Mouse (Mus musculus) heart, postnatal 0 days (tissue): ENCODE data around the gene Dapp1. TPM values are rescaled to one million over a fixed set of nuclear protein-coding genes. Genes with fewer than 3 reads are reported as not detected.
A peak's percentile ranks its signal among the peaks of the same experiment; 100 is the strongest.

Experiments
- ATAC-seq: fragments of 200-750 bp; cut with Nextera tagmentation; 2 replicates; pipeline ENCODE4 v1.8.0; 2017; ENCODE audit warnings: low read depth, moderate number of reproducible peaks, moderate library complexity; ENCODE audit not compliant: insufficient read depth
- DNase-seq: peaks from one replicate; pipeline ENCODE4 v3.0.0-alpha.2; 2016; ENCODE audit warnings: low spot score
- H3K27ac ChIP-seq: fragments of 300-500 bp; sonication (generic); 2 replicates; pipeline ENCODE4 v1.5.1; 2014; ENCODE audit warnings: low read depth, mild to moderate bottlenecking
- H3K27me3 ChIP-seq: fragments of 300-500 bp; sonication (generic); 2 replicates; pipeline ENCODE4 v1.6.1; 2014; ENCODE audit warnings: low read length, mixed read lengths; ENCODE audit not compliant: control insufficient read depth, insufficient read depth
- H3K36me3 ChIP-seq: fragments of 300-500 bp; sonication (generic); replicated peaks from 2 replicates; pipeline ENCODE4 v1.6.1; 2014; ENCODE audit warnings: low read length, mixed read lengths; ENCODE audit not compliant: control insufficient read depth, insufficient read depth
- H3K4me1 ChIP-seq: fragments of 300-500 bp; sonication (generic); 2 replicates; pipeline ENCODE4 v1.6.1; 2014; ENCODE audit warnings: antibody characterized with exemption; ENCODE audit not compliant: control insufficient read depth, insufficient read depth
- H3K4me2 ChIP-seq: fragments of 300-500 bp; sonication (generic); 2 replicates; pipeline ENCODE4 v1.6.1; 2014; ENCODE audit warnings: low read depth, mild to moderate bottlenecking, low read length, moderate library complexity
- H3K4me3 ChIP-seq: fragments of 300-500 bp; sonication (generic); 2 replicates; pipeline ENCODE4 v1.5.1; 2014; ENCODE audit warnings: low read depth, low read length
- H3K9ac ChIP-seq: fragments of 300-500 bp; sonication (generic); replicated peaks from 2 replicates; pipeline ENCODE4 v1.6.1; 2014; ENCODE audit warnings: low read depth, low read length, mixed read lengths
- H3K9me3 ChIP-seq: fragments of 300-500 bp; sonication (generic); replicated peaks from 2 replicates; pipeline ENCODE4 v1.6.1; 2016; ENCODE audit warnings: low read length; ENCODE audit not compliant: control insufficient read depth
- CTCF ChIP-seq: IDR thresholded peaks from 2 replicates; pipeline ENCODE4 v1.5.1; 2016; ENCODE audit warnings: antibody characterized with exemption, control low read depth, low read depth
- EP300 ChIP-seq: IDR thresholded peaks from 2 replicates; pipeline ENCODE4 v1.6.1; 2016; ENCODE audit warnings: antibody characterized with exemption, low read depth
- WGBS: fragments of 180-500 bp; shearing (Covaris S2); extraction: QIAGEN DNeasy Blood & Tissue Kit; methylation state at CpG from one replicate; pipeline ENCODE4 v1.1.7; 2014; 5-methylcytosine and 5-hydroxymethylcytosine counted together
- polyA plus RNA-seq: library from polyadenylated mRNA; unstranded; fragments of >200 nt; fragmentation: Nextera tagmentation; extraction: Ambion mirVana; gene quantifications from 2 replicates; pipeline ENCODE4 v1.2.1, GENCODE M21; 2015
- total RNA-seq: library from RNA; depleted of rRNA; stranded (reverse); fragments of >200 nt; gene quantifications from 2 replicates; pipeline ENCODE4 v1.2.3, GENCODE M21; 2014; ENCODE audit warnings: low replicate concordance

Dapp1 gene
- total and polyA plus RNA-seq, 2 experiments from 2014 or later: 11.1 to 11.8 TPM

- Histone ChIP-seq H3K27ac (peak overlapping the region; percentile 90), H3K9ac (no peak overlapping the region), H3K36me3 (peaks cover 5% of the 10 kb centered on the region; the same call in 1 of the 2 replicates), H3K27me3 (no peaks in the 10 kb centered on the region), H3K4me2 (no peak overlapping the region), H3K4me3 (no peak overlapping the region), H3K9me3 (no peaks in the 10 kb centered on the region), H3K4me1 (peaks cover 16% of the 10 kb centered on the region; the same call in 1 of the 2 replicates)
- no peak for TF ChIP-seq EP300
- no peak for TF ChIP-seq CTCF
- no peak for ATAC-seq
- no peak for DNase-seq
Observed at GRCm38 (mm10) chr3:137941555-137941954, 39.8 kb downstream of the Dapp1 start.

- Histone ChIP-seq H3K4me1 (peaks cover 16% of the 10 kb centered on the region; the same call in 1 of the 2 replicates), H3K27ac (peak overlapping the region; percentile 90), H3K9me3 (no peaks in the 10 kb centered on the region), H3K4me2 (peak overlapping the region; percentile 33), H3K9ac (no peak overlapping the region), H3K4me3 (no peak overlapping the region), H3K27me3 (no peaks in the 10 kb centered on the region), H3K36me3 (peaks cover 5% of the 10 kb centered on the region; the same call in 1 of the 2 replicates)
- DNase-seq (peak; percentile 95), ATAC-seq (peak; percentile 94)
- 12% methylated on average over 4 of the region's 4 CpGs for WGBS
- peak; percentile 80; the same call in 1 of the 2 replicates for TF ChIP-seq EP300
- no peak for TF ChIP-seq CTCF
Observed at GRCm38 (mm10) chr3:137940757-137941156, 40.6 kb downstream of the Dapp1 start.

- 35% methylated on average over 6 of the region's 6 CpGs for WGBS
- no peaks in the 10 kb centered on the region for H3K27me3 ChIP-seq
- DNase-seq (peak; percentile 84), ATAC-seq (peak; percentile 54)
- TF ChIP-seq CTCF (peak; percentile 52), EP300 (no peak)
- peaks cover 16% of the 10 kb centered on the region; the same call in 1 of the 2 replicates for H3K4me1 ChIP-seq
- H3K9ac ChIP-seq: no peak overlapping the region
- H3K4me3 ChIP-seq: peak overlapping the region; percentile 10; the same call in 1 of the 2 replicates
- H3K36me3 ChIP-seq: peaks cover 15% of the 10 kb centered on the region; the same call in 1 of the 2 replicates
- peak overlapping the region; percentile 37 for H3K4me2 ChIP-seq
- no peaks in the 10 kb centered on the region for H3K9me3 ChIP-seq
- H3K27ac ChIP-seq: no peak overlapping the region
Observed at GRCm38 (mm10) chr3:137938608-137939007, 42.7 kb downstream of the Dapp1 start.

- H3K27me3 ChIP-seq: no peaks in the 10 kb centered on the region
- H3K9ac ChIP-seq: no peak overlapping the region
- TF ChIP-seq CTCF (no peak), EP300 (no peak)
- no peak overlapping the region for H3K4me3 ChIP-seq
- no peak overlapping the region for H3K4me2 ChIP-seq
- H3K4me1 ChIP-seq: peaks cover 13% of the 10 kb centered on the region; the same call in 1 of the 2 replicates
- H3K9me3 ChIP-seq: no peaks in the 10 kb centered on the region
- no peak overlapping the region for H3K27ac ChIP-seq
- ATAC-seq (no peak), DNase-seq (no peak)
- peaks cover 33% of the 10 kb centered on the region for H3K36me3 ChIP-seq
- WGBS: 57% methylated on average over 6 of the region's 6 CpGs
Observed at GRCm38 (mm10) chr3:137936541-137936940, 44.8 kb downstream of the Dapp1 start.

GRCm38 (mm10) chr3:137935570-137936525 lies 45.5 kb downstream of the Dapp1 start:
- Histone ChIP-seq H3K9me3 (no peaks in the 10 kb centered on the region), H3K9ac (no peak overlapping the region), H3K27ac (no peak overlapping the region), H3K4me2 (no peak overlapping the region), H3K36me3 (peaks cover 39% of the 10 kb centered on the region), H3K4me1 (peaks cover 7% of the 10 kb centered on the region; the same call in 1 of the 2 replicates), H3K27me3 (no peaks in the 10 kb centered on the region), H3K4me3 (no peak overlapping the region)
- DNase-seq (no peak), ATAC-seq (no peak)
- WGBS: 67% methylated on average over 5 of the region's 5 CpGs
- TF ChIP-seq EP300: no peak
- TF ChIP-seq CTCF: no peak
